Mouse (Mus musculus) hindbrain, embryonic 10.5 days (tissue): Measurements from ENCODE around the gene Traf3ip1. TPM values are rescaled to one million over a fixed set of nuclear protein-coding genes. Genes with fewer than 3 reads are reported as not detected.

ENCODE experiments used
- DNase-seq: peaks from one replicate; pipeline ENCODE4 v3.0.0-alpha.2; 2017; ENCODE audit warnings: low spot score
- H3K27ac ChIP-seq: fragments of 300-500 bp; sonication (generic); 2 replicates; pipeline ENCODE4 v1.5.1; 2016; ENCODE audit warnings: mild to moderate bottlenecking, moderate library complexity
- H3K27me3 ChIP-seq: fragments of 300-500 bp; sonication (generic); 2 replicates; pipeline ENCODE4 v1.6.1; 2016; ENCODE audit warnings: mild to moderate bottlenecking; ENCODE audit not compliant: poor library complexity, insufficient read depth, severe bottlenecking
- H3K36me3 ChIP-seq: fragments of 300-500 bp; sonication (generic); 2 replicates; pipeline ENCODE4 v1.6.1; 2016; ENCODE audit warnings: mild to moderate bottlenecking, moderate library complexity
- H3K4me1 ChIP-seq: fragments of 300-500 bp; sonication (generic); replicated peaks from 2 replicates; pipeline ENCODE4 v1.6.1; 2016; ENCODE audit warnings: mild to moderate bottlenecking
- H3K4me3 ChIP-seq: fragments of 300-500 bp; sonication (generic); 2 replicates; pipeline ENCODE4 v1.5.1; 2016; ENCODE audit warnings: mild to moderate bottlenecking, moderate library complexity
- H3K9me3 ChIP-seq: fragments of 300-500 bp; sonication (generic); 2 replicates; pipeline ENCODE4 v1.6.1; 2016; ENCODE audit warnings: mild to moderate bottlenecking, moderate library complexity
- WGBS: fragments of 180-500 bp; shearing (Covaris S2); methylation state at CpG from one replicate; pipeline ENCODE4 v1.1.7; 2016; 5-methylcytosine and 5-hydroxymethylcytosine counted together
- polyA plus RNA-seq: library from polyadenylated mRNA; unstranded; fragments of >200 nt; fragmentation: Nextera tagmentation; extraction: Ambion mirVana; gene quantifications from 2 replicates; pipeline ENCODE4 v1.2.1, GENCODE M21; 2016

Traf3ip1 gene
- polyA plus RNA-seq, 1 experiment from 2014 or later: 9.3 TPM

- peaks cover 30% of the 10 kb centered on the region for H3K4me1 ChIP-seq
- peak overlapping the region; percentile 86 for H3K27ac ChIP-seq
- peaks cover 38% of the 10 kb centered on the region for H3K27me3 ChIP-seq
- DNase-seq: peak; percentile 12
- H3K36me3 ChIP-seq: peaks cover 19% of the 10 kb centered on the region
- 15% methylated on average over 15 of the region's 15 CpGs for WGBS
- no peaks in the 10 kb centered on the region for H3K9me3 ChIP-seq
- peak overlapping the region; percentile 84 for H3K4me3 ChIP-seq
Measured at GRCm38 (mm10) chr1:91541042-91541592, 46.7 kb downstream of the Traf3ip1 start.

GRCm38 (mm10) chr1:91543974-91544373, 49.5 kb downstream of the Traf3ip1 start:
- H3K4me3 ChIP-seq: no peak overlapping the region
- peaks cover 10% of the 10 kb centered on the region for H3K27me3 ChIP-seq
- peaks cover 35% of the 10 kb centered on the region for H3K36me3 ChIP-seq
- no peak for DNase-seq
- no peak overlapping the region for H3K27ac ChIP-seq
- H3K9me3 ChIP-seq: no peaks in the 10 kb centered on the region
- WGBS: 82% methylated on average over 4 of the region's 4 CpGs
- peaks cover 43% of the 10 kb centered on the region for H3K4me1 ChIP-seq

- Histone ChIP-seq H3K9me3 (no peaks in the 10 kb centered on the region), H3K4me1 (peaks cover 36% of the 10 kb centered on the region), H3K27ac (no peak overlapping the region), H3K4me3 (no peak overlapping the region), H3K36me3 (peaks cover 42% of the 10 kb centered on the region), H3K27me3 (no peaks in the 10 kb centered on the region)
- 92% methylated on average over 1 of the region's 1 CpGs for whole genome bisulfite sequencing
- DNase-seq: no peak
Measured at GRCm38 (mm10) chr1:91545226-91545625, 50.8 kb downstream of the Traf3ip1 start.

GRCm38 (mm10) chr1:91547567-91547966, 53.1 kb downstream of the Traf3ip1 start:
- H3K4me1 ChIP-seq: peaks cover 22% of the 10 kb centered on the region
- no peak overlapping the region for H3K4me3 ChIP-seq
- H3K36me3 ChIP-seq: peaks cover 52% of the 10 kb centered on the region
- no peaks in the 10 kb centered on the region for H3K9me3 ChIP-seq
- H3K27me3 ChIP-seq: no peaks in the 10 kb centered on the region
- DNase-seq: peak; percentile 36
- 42% methylated on average over 5 of the region's 5 CpGs for WGBS
- peak overlapping the region; percentile 81; the same call in 1 of the 2 replicates for H3K27ac ChIP-seq

GRCm38 (mm10) chr1:91549073-91549472, 54.6 kb downstream of the Traf3ip1 start:
- Histone ChIP-seq H3K4me1 (peaks cover 22% of the 10 kb centered on the region), H3K27ac (no peak overlapping the region), H3K27me3 (no peaks in the 10 kb centered on the region), H3K9me3 (no peaks in the 10 kb centered on the region), H3K4me3 (no peak overlapping the region), H3K36me3 (peaks cover 60% of the 10 kb centered on the region)
- no peak for DNase-seq
- WGBS: 83% methylated on average over 2 of the region's 2 CpGs

GRCm38 (mm10) chr1:91557099-91557498, 62.7 kb downstream of the Traf3ip1 start:
- Histone ChIP-seq H3K36me3 (peaks cover 45% of the 10 kb centered on the region), H3K4me3 (no peak overlapping the region), H3K27me3 (no peaks in the 10 kb centered on the region), H3K9me3 (no peaks in the 10 kb centered on the region), H3K4me1 (no peaks in the 10 kb centered on the region), H3K27ac (no peak overlapping the region)
- 59% methylated on average over 2 of the region's 2 CpGs for WGBS
- DNase-seq: no peak

- no peaks in the 10 kb centered on the region for H3K4me1 ChIP-seq
- no peak for DNase-seq
- H3K36me3 ChIP-seq: peaks cover 9% of the 10 kb centered on the region
- no peak overlapping the region for H3K4me3 ChIP-seq
- 83% methylated on average over 6 of the region's 6 CpGs for WGBS
- no peak overlapping the region for H3K27ac ChIP-seq
- H3K9me3 ChIP-seq: no peaks in the 10 kb centered on the region
- no peaks in the 10 kb centered on the region for H3K27me3 ChIP-seq
Measured at GRCm38 (mm10) chr1:91561226-91561625, 66.8 kb downstream of the Traf3ip1 start.

- no peaks in the 10 kb centered on the region for H3K36me3 ChIP-seq
- WGBS: 82% methylated on average over 4 of the region's 4 CpGs
- H3K4me3 ChIP-seq: no peak overlapping the region
- no peak overlapping the region for H3K27ac ChIP-seq
- DNase-seq: no peak
- no peaks in the 10 kb centered on the region for H3K27me3 ChIP-seq
- H3K4me1 ChIP-seq: no peaks in the 10 kb centered on the region
- H3K9me3 ChIP-seq: no peaks in the 10 kb centered on the region
Measured at GRCm38 (mm10) chr1:91562977-91563590, 68.6 kb downstream of the Traf3ip1 start.

- H3K27ac ChIP-seq: no peak overlapping the region
Measured at GRCm38 (mm10) chr1:91564004-91564403, 69.6 kb downstream of the Traf3ip1 start.

GRCm38 (mm10) chr1:91564598-91564997, 70.2 kb downstream of the Traf3ip1 start:
- H3K4me1 ChIP-seq: no peaks in the 10 kb centered on the region
- H3K9me3 ChIP-seq: no peaks in the 10 kb centered on the region
- no peak for DNase-seq
- WGBS: 67% methylated on average over 6 of the region's 6 CpGs
- no peaks in the 10 kb centered on the region for H3K36me3 ChIP-seq
- H3K4me3 ChIP-seq: no peak overlapping the region
- H3K27ac ChIP-seq: no peak overlapping the region
- H3K27me3 ChIP-seq: no peaks in the 10 kb centered on the region

More at GRCm38 (mm10) chr1:91564004-91564403, 69.6 kb downstream of the Traf3ip1 start:
- no peaks in the 10 kb centered on the region for H3K4me1 ChIP-seq
- H3K9me3 ChIP-seq: no peaks in the 10 kb centered on the region
- no peaks in the 10 kb centered on the region for H3K36me3 ChIP-seq
- no peak for DNase-seq
- H3K4me3 ChIP-seq: no peak overlapping the region
- 70% methylated on average over 3 of the region's 3 CpGs for WGBS
- H3K27me3 ChIP-seq: no peaks in the 10 kb centered on the region

GRCm38 (mm10) chr1:91567269-91567668, 72.8 kb downstream of the Traf3ip1 start:
- Histone ChIP-seq H3K27ac (no peak overlapping the region), H3K36me3 (no peaks in the 10 kb centered on the region), H3K4me1 (no peaks in the 10 kb centered on the region), H3K9me3 (no peaks in the 10 kb centered on the region), H3K27me3 (no peaks in the 10 kb centered on the region), H3K4me3 (no peak overlapping the region)
- no peak for DNase-seq
- WGBS: 96% methylated on average over 2 of the region's 2 CpGs

GRCm38 (mm10) chr1:91572458-91572857, 78.0 kb downstream of the Traf3ip1 start:
- H3K27ac ChIP-seq: no peak overlapping the region
- H3K9me3 ChIP-seq: no peaks in the 10 kb centered on the region
- WGBS: 89% methylated on average over 10 of the region's 10 CpGs
- H3K36me3 ChIP-seq: no peaks in the 10 kb centered on the region
- no peak for DNase-seq
- no peaks in the 10 kb centered on the region for H3K4me1 ChIP-seq
- H3K4me3 ChIP-seq: no peak overlapping the region
- H3K27me3 ChIP-seq: no peaks in the 10 kb centered on the region

- peak; percentile 53 for DNase-seq
- 71% methylated on average over 3 of the region's 3 CpGs for WGBS
- Histone ChIP-seq H3K9me3 (no peaks in the 10 kb centered on the region), H3K4me3 (no peak overlapping the region), H3K27ac (no peak overlapping the region), H3K27me3 (no peaks in the 10 kb centered on the region), H3K36me3 (no peaks in the 10 kb centered on the region), H3K4me1 (peaks cover 8% of the 10 kb centered on the region)
Measured at GRCm38 (mm10) chr1:91574208-91574607, 79.8 kb downstream of the Traf3ip1 start.
